Mouse (Mus musculus): ENCODE data around the gene Mark4.

DNA sequence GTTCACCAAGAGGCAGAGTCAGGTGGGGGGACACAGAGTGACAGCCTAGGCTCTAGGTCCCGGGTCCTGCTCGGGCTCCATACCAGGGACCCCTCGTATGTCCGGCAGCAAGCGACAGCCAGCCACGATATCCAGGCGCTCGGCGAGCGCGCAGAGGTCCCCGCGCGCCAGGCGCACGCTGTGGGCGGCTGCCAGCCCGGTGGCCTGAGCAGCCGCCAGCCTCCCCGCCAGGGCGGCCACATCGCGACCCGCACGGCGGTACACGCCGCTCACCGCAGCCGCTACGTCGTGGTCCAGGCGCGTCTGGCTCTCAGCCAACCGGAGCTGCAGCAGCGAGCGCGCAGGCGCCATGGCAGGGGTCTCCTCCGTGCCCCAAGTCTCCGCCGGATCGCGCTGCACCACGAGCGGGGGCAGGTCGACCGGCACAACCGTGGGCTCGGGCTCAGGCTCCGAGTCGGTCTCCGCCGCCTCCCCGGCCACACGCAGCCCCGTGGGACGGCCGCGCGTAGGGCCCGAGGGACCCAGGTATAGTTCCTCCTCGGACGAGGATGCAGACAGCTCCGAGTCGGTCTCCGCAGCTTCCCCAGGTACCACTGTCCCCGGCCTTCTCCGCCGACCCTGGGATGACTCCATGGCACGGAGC, 48.5 kb upstream of the Mark4 start:
- no peak for TF ChIP-seq CTCF (IDR thresholded peaks at IDR 0.05; ENCODE audit: low read depth)
- TF ChIP-seq EP300 (IDR thresholded peaks at IDR 0.05; ENCODE audit: low read depth) = no peak
